Mouse (Mus musculus) kidney, postnatal 4 days (tissue): ENCODE results near the gene Kpna1.
A peak's percentile ranks its signal among the peaks of the same experiment; 100 is the strongest.

ENCODE experiments used
- DNase-seq, 2 experiments: peaks; one replicate each; pipeline ENCODE4 v3.0.0; 2021; ENCODE audit warnings: mixed read lengths in 2 of 2

Gene Kpna1

GRCm38 (mm10) chr16:36071450-36072379, 93.2 kb downstream of the Kpna1 start, which contains the start of the genes Fam162a and Ccdc58:
Gene Fam162a, minus strand, starts transcription at chr16:36071594.
Gene Ccdc58, plus strand, starts transcription at chr16:36071685.
- DNase-seq = peak; percentile 94 to 96

DNA sequence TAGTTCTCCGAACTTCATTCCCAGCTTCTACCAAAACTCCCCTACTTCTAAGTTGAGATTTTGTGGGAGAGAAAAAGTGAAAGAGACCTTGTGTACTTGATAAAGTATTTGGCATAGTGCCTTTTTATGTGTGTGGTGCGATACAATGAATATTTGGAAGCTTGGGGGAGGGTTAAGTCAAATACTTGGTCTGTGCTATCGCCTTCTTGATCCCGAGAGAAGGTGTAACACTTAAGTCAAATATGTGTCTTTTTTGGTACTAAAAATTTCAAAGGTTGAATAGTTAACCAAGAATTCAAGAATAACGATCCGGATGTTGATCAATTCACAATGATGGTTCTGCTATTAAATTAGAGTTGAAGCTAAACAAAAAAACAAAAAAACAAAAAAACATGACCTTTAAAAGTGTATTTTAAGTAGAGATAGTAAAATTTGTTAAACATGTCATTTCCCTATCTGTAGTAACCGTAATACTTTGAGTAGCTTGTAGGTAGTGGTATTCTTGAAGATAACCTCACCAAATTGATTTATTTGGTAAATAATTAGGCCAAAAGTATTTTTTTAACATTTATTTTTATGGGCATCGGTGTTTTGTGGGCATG, 94.0 kb downstream of the Kpna1 start:
- no peak for DNase-seq

GRCm38 (mm10) chr16:36074772-36075171, 96.2 kb downstream of the Kpna1 start:
- no peak for DNase-seq

- no peak for DNase-seq
These were observed 101.4 kb downstream of the Kpna1 start for GRCm38 (mm10) chr16:36079916-36080315.
